Mouse (Mus musculus): ENCODE results near the gene Scn8a.

The Scn8a gene

GRCm38 (mm10) chr15:101075656-101076055, 206.0 kb downstream of the Scn8a start:
- DNase-seq, result no peak

GRCm38 (mm10) chr15:101076071-101077000, 206.7 kb downstream of the Scn8a start:
- DNase-seq, result no peak

DNA sequence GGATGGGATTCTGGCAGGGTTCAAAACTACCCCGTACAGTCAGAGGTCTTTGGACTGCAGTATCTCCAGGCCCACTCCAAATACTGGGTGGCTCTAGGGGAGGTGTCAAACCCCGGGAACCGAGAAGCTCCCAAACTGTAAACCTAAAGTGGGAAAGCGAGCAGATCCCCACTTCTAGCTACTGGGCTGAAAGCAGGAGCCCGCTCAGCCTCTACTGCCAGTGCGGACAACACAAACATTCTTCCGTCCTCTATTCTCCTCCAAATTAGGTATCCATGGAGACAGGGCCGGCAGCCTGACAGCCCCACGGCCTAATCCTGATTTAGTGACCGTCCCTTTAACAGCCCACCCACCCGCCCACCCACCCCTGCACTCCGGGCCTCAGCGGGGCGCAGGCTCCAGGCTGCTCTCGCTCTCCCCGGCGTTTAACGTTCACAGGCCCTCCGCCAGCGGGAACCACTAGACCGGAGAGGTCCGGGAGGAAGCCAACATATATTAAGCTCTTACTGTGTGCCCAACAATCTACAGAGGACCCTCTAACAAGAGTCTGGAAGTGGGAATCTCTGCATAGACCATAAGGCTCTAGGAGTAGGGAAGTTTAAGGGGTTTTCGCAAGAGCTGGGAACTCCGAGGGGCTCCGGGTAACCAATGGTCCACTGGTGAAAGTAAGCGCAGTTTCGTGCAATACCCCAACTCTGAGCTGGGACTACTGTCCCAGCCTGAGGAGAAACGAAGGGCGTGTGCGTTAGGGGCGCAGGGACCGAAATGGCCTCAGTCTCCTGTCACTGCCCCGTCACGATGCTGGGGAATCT, 207.5 kb downstream of the Scn8a start:
- DNase-seq, result no peak

GRCm38 (mm10) chr15:101077813-101078730, 208.4 kb downstream of the Scn8a start, which contains the start of gene Fignl2:
Fignl2 (minus strand) TSS chr15:101078567.
- no peak for DNase-seq

DNA sequence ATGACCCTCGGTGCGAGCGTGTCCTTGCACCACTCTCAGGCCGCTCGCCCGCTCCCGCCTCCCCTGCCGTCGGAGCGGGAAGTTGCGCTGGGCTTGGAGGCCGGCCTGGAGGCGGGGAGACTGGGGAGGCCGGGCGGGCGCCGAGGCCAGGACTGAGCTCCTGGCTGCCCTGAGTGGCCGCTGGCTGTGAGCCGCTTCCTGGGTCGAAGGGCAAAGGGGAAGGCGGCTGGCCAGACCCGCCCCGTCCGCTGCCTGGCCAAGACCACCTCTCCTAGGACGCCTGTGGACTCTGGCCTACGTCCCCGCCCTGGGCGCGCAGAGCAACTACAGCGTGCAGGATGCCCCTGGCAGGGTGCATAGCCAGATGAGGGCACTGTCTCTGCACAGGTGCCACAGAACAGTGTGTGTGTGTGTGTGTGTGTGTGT, 209.1 kb downstream of the Scn8a start:
- peak; percentile 73 for DNase-seq

GRCm38 (mm10) chr15:101080031-101080520, 210.4 kb downstream of the Scn8a start:
- no peak for DNase-seq

DNA sequence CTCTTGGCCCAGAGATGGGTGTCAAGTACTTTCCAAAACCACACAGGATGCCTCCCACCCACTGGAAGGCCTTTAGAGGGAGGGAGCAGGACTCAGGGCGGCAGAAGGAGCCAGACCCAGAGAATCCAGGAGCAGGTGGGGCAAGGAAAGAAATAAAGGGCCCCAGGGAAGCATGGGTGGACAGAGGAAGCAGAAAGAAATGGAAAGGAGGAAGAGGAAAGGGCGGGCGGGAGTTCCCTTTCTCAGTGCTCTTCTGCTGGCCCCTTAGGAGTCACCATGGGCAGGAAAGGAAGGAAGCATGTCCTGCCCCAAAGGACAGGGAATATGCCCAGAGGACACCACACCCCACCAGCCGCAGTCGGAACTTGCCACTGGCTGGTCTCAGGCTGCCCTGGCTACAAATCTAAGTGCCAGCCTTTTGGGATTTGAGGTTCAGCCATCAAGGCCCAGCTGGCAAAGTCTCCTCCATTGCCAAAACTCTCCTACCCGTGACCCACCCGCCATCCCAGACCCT, 211.4 kb downstream of the Scn8a start:
- DNase-seq, result no peak

DNA sequence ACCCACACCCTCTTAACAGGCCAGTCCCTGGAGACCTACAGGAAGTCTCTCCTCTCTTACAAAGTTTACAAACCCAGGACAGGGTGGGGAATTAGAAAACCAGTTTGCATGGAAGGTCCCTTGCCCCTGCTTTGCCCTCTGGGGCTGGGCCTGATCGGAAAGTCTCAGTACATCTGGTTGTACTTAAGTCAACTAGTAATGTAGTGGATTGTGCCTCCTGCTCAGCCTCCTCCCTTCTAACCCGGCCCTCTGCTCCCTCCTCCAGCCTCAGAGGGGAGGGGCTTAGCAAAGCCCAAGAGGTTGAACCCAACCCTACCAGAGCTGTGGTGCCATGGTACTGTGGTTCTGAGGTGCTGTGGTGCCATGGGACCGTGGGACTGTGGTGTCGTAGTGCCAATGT, 212.6 kb downstream of the Scn8a start:
- no peak for DNase-seq

DNA sequence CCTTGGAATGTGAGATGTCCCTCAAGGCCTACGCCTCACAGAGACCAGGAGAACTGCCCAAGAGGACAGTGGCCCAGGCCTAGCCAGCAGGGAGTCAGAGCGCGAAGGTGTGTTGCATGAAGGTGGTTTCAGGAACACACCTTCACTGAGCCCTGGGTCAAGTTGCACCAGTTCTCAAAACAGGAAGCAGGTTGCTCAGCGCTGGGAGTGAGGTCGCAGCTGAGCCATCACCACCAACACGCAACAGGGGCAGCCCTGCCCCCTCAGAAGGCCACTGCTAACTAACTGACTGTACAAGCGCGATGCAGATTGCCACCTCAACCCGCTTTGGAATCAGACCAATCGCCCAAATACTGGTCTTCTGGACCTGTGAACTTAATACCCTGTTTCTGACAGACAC, 214.8 kb downstream of the Scn8a start:
- no peak for DNase-seq

GRCm38 (mm10) chr15:101086451-101086850, 216.8 kb downstream of the Scn8a start:
- DNase-seq, result no peak

DNA sequence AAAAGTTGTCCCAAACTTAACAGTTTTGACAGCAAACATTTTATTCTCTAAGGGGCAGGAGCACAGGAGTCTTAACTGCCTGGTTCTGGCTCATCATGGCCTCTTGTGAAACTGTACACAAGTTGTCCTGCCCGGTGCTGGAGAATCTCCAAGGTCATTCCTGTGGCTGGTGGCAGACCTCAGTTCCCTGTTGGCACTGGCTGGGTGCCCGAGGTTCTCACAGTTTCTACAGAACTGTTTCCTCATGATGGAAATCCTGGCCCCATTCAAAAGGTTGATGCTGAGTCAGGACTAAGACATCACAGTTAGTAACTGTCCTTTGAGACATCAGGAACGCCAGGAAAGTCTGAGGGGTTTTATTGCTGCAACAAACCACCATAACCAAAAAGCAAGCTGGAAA, 217.3 kb downstream of the Scn8a start:
- no peak for DNase-seq

- no peak for DNase-seq
These were observed 218.6 kb downstream of the Scn8a start for GRCm38 (mm10) chr15:101088291-101088690.

DNA sequence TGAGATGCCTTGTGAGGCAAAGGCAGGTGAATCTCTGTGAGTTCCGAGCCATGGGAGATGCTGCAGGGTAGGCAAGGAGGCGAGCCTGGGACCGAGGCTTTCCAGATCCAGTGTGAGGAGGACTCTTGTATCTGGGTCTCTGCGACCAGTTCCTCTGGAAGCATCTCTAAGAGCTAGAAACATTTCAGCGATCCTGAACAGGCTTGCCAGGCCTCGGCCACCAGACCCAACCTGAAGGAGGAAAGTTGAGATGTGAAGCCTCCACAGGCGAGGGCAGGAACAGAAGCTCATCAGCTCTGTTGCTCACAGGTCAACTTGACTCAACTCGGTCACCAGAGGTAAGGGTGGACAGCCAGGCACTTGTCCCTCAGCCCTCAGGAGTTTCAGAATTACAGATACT, 221.9 kb downstream of the Scn8a start:
- no peak for DNase-seq

DNA sequence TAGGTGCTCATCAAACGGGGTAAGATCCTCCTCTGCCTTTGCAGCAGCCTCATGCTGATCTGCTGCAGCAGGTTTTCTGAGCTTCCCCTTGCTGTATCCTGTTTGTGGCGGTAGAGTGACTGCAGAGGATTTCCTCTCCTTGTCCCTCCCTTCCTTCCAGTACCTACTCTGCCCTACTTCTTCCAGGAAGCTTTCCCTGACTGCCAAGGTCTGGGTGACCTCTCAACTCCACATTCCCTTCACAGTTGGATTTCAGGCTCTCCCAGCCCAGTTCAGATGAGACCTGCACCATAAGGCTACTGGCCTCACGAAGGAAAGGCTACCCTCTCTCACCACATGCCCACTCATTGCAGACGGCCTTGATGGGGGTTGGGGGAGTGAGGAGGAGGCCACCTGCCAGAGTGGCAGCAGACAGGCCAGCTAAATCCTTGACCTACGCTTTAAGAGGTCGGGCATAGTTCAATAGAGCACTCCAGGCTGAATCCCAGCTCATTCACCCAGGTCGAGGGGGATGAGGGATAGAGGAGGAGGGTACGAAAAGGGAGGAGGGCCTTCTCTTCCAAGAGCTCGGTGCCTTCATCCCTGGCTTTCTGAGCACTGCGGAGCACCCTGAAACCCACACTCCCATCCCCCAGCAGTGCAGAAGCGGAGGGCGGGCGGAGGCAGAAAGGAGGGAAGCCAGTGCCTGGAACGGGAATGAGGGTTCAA, 222.6 kb downstream of the Scn8a start:
- no peak for DNase-seq

GRCm38 (mm10) chr15:101092829-101093648, 223.4 kb downstream of the Scn8a start:
- peak; percentile 21 for DNase-seq

DNA sequence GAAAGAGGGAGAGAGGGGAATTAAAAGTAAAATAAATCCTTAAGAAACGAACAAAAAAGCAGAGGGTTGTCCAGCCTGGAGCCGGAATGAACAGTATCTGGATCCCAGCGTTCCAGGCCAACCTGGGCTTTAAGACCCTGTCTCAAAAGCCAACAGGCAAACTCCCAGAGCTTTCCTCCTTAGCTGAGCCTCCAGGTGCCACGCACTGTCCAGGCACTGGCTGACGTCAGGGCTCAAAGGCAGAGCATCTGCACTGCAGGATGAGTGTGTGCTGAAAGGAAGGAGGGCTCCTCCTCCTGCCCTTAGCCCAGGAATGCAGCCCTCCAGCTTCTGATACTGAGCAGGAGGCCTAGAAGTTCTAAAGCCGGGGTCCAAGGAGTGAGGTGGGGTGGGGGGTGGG, 224.3 kb downstream of the Scn8a start:
- DNase-seq, result no peak

- no peak for DNase-seq
These were observed 225.3 kb downstream of the Scn8a start for GRCm38 (mm10) chr15:101094979-101095378.

DNA sequence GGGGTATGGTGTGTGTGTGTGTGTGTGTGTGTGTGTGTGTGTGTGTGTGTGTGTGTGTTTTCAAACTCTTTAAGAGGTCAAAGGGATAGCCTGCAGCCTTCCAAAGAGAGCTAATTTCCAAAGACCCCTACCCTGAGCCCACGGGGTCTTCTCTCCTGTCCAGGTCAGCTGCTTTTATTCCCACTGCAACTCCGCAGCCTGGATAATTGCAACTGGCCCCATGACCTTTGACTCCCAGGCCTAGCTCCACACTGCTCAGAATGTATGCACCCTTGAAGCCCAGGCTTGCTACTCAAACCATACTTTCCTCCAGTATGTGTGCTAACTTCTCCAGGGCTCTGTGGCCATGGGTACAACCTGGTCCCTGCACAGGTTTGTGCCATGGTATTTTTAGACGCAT, 225.7 kb downstream of the Scn8a start:
- DNase-seq, result no peak
